Mouse (Mus musculus) layer of hippocampus, postnatal 25 days (tissue): ENCODE data around the gene Sesn1. TPM values are rescaled to one million over a fixed set of nuclear protein-coding genes. Genes with fewer than 3 reads are reported as not detected.
"Not testable (repeated sequence)": the region's sequence is repeated elsewhere in the genome, so short reads cannot be mapped to it uniquely, and the experiment has no call there.

Experiments used
- DNase-seq, 2 experiments: peaks; one replicate each; pipeline ENCODE4 v3.0.0; 2022; ENCODE audit warnings: mixed read lengths in 2 of 2, low spot score in 1 of 2; ENCODE audit errors: extremely low spot score in 1 of 2
- total RNA-seq, 2 experiments: library from RNA; stranded (reverse); gene quantifications; 2 replicates each; pipeline ENCODE4 v1.2.3; 2021

Sesn1 gene
- total RNA-seq = 10 to 100 TPM; 45.4 to 51.1 TPM

GRCm38 (mm10) chr10:41809771-41810563 lies at the start of gene Sesn1, which contains the start of gene Cep57l1:
Sesn1 (plus strand) TSS chr10:41809935.
Cep57l1 (minus strand) TSS chr10:41809871.
- peak; percentile 87 to 88 for DNase-seq

GRCm38 (mm10) chr10:41760866-41761265 lies 48.9 kb upstream of the Sesn1 start:
- no peak for DNase-seq

GRCm38 (mm10) chr10:41763741-41764385 lies 45.9 kb upstream of the Sesn1 start:
- DNase-seq = no peak

GRCm38 (mm10) chr10:41765586-41765985 lies 44.1 kb upstream of the Sesn1 start:
- DNase-seq = no peak

GRCm38 (mm10) chr10:41766280-41766679 lies 43.5 kb upstream of the Sesn1 start:
- no peak for DNase-seq

- DNase-seq = no peak
Observed at GRCm38 (mm10) chr10:41767254-41767653, 42.5 kb upstream of the Sesn1 start.

GRCm38 (mm10) chr10:41792375-41792774 lies 17.4 kb upstream of the Sesn1 start:
- DNase-seq = no peak

GRCm38 (mm10) chr10:41797253-41797652 lies 12.5 kb upstream of the Sesn1 start:
- DNase-seq = no peak

- no peak for DNase-seq
Observed at GRCm38 (mm10) chr10:41803467-41803866, 6.3 kb upstream of the Sesn1 start.

- DNase-seq = no peak
Observed at GRCm38 (mm10) chr10:41804711-41805110, 5.0 kb upstream of the Sesn1 start.

GRCm38 (mm10) chr10:41805729-41806355 lies 3.9 kb upstream of the Sesn1 start:
- no peak for DNase-seq

GRCm38 (mm10) chr10:41809080-41809770 lies 510 bp upstream of the Sesn1 start:
- DNase-seq = peak in 1 of 2 experiments; percentile 73

GRCm38 (mm10) chr10:41810564-41811455 lies 1.1 kb downstream of the Sesn1 start:
- DNase-seq = no peak

GRCm38 (mm10) chr10:41812566-41812965 lies 2.8 kb downstream of the Sesn1 start:
- no peak for DNase-seq

GRCm38 (mm10) chr10:41814305-41814853 lies 4.6 kb downstream of the Sesn1 start:
- no peak for DNase-seq

GRCm38 (mm10) chr10:41816516-41816915 lies 6.8 kb downstream of the Sesn1 start:
- no peak for DNase-seq

- DNase-seq = no peak
Observed at GRCm38 (mm10) chr10:41818036-41818732, 8.4 kb downstream of the Sesn1 start.

- not testable (repeated sequence) for DNase-seq
Observed at GRCm38 (mm10) chr10:41818733-41819070, 9.0 kb downstream of the Sesn1 start.

GRCm38 (mm10) chr10:41819307-41819706 lies 9.6 kb downstream of the Sesn1 start:
- no peak for DNase-seq
